Mouse (Mus musculus): ENCODE measurements at regions not wholly inside any gene's neighbourhood (a gene's known extent, or its start where the extent isn't known, plus 50 kb on each side); places are given as distances from the start of the nearest gene placed in this dataset.

- Histone ChIP-seq H3K4me1 (ENCODE audit: control insufficient read depth, insufficient read depth, low read length) (no peaks in the 10 kb centered on the region), H3K9ac (ENCODE audit: low read depth, low read length) (no peak overlapping the region), H3K27ac (ENCODE audit: low read depth, low read length) (no peak overlapping the region), H3K9me3 (replicated peaks; ENCODE audit: control insufficient read depth, low read length) (no peaks in the 10 kb centered on the region), H3K4me3 (ENCODE audit: low read depth, low read length) (no peak overlapping the region), H3K4me2 (no peak overlapping the region), H3K27me3 (ENCODE audit: control insufficient read depth, insufficient read depth, low read length) (no peaks in the 10 kb centered on the region), H3K36me3 (ENCODE audit: control insufficient read depth, insufficient read depth, low read length) (no peaks in the 10 kb centered on the region)
- ATAC-seq (replicated peaks; ENCODE audit: insufficient number of reproducible peaks, low FRiP score, low TSS enrichment), result no peak
- WGBS (ENCODE audit: insufficient replicate concordance), result 69% methylated on average over 3 of the region's 3 CpGs
Measured at GRCm38 (mm10) chr13:82962333-82962732, 541.5 kb upstream of the Mef2c start.

- 87% methylated on average over 9 of the region's 9 CpGs for WGBS (ENCODE audit: insufficient replicate concordance)
- H3K27me3 ChIP-seq (ENCODE audit: control insufficient read depth, insufficient read depth, low read length), result no peaks in the 10 kb centered on the region
- no peaks in the 10 kb centered on the region for H3K4me1 ChIP-seq (ENCODE audit: control insufficient read depth, insufficient read depth, low read length)
- no peak overlapping the region for H3K9ac ChIP-seq (ENCODE audit: low read depth, low read length)
- H3K4me2 ChIP-seq, result no peak overlapping the region
- H3K4me3 ChIP-seq (ENCODE audit: low read depth, low read length), result no peak overlapping the region
- no peaks in the 10 kb centered on the region for H3K36me3 ChIP-seq (ENCODE audit: control insufficient read depth, insufficient read depth, low read length)
- H3K27ac ChIP-seq (ENCODE audit: low read depth, low read length), result no peak overlapping the region
- no peaks in the 10 kb centered on the region for H3K9me3 ChIP-seq (replicated peaks; ENCODE audit: control insufficient read depth, low read length)
- ATAC-seq (replicated peaks; ENCODE audit: insufficient number of reproducible peaks, low FRiP score, low TSS enrichment), result no peak
Measured at GRCm38 (mm10) chr13:82971722-82972121, 532.1 kb upstream of the Mef2c start.

GRCm38 (mm10) chr13:82974210-82974811 is 529.5 kb upstream of the Mef2c start:
- H3K9ac ChIP-seq (ENCODE audit: low read depth, low read length), result no peak overlapping the region
- WGBS (ENCODE audit: insufficient replicate concordance), result 91% methylated on average over 1 of the region's 1 CpGs
- H3K27me3 ChIP-seq (ENCODE audit: control insufficient read depth, insufficient read depth, low read length), result no peaks in the 10 kb centered on the region
- H3K36me3 ChIP-seq (ENCODE audit: control insufficient read depth, insufficient read depth, low read length), result no peaks in the 10 kb centered on the region
- no peak overlapping the region for H3K4me3 ChIP-seq (ENCODE audit: low read depth, low read length)
- no peak overlapping the region for H3K27ac ChIP-seq (ENCODE audit: low read depth, low read length)
- no peaks in the 10 kb centered on the region for H3K4me1 ChIP-seq (ENCODE audit: control insufficient read depth, insufficient read depth, low read length)
- no peak for ATAC-seq (replicated peaks; ENCODE audit: insufficient number of reproducible peaks, low FRiP score, low TSS enrichment)
- H3K9me3 ChIP-seq (replicated peaks; ENCODE audit: control insufficient read depth, low read length), result no peaks in the 10 kb centered on the region
- no peak overlapping the region for H3K4me2 ChIP-seq

GRCm38 (mm10) chr13:83001118-83001517 is 502.7 kb upstream of the Mef2c start:
- Histone ChIP-seq H3K4me1 (ENCODE audit: control insufficient read depth, insufficient read depth, low read length) (no peaks in the 10 kb centered on the region), H3K27me3 (ENCODE audit: control insufficient read depth, insufficient read depth, low read length) (no peaks in the 10 kb centered on the region), H3K36me3 (ENCODE audit: control insufficient read depth, insufficient read depth, low read length) (no peaks in the 10 kb centered on the region), H3K9me3 (replicated peaks; ENCODE audit: control insufficient read depth, low read length) (peaks cover 3% of the 10 kb centered on the region; the same call in 1 of the 2 replicates), H3K9ac (ENCODE audit: low read depth, low read length) (no peak overlapping the region), H3K27ac (ENCODE audit: low read depth, low read length) (no peak overlapping the region), H3K4me3 (ENCODE audit: low read depth, low read length) (no peak overlapping the region), H3K4me2 (no peak overlapping the region)
- ATAC-seq (replicated peaks; ENCODE audit: insufficient number of reproducible peaks, low FRiP score, low TSS enrichment), result no peak

GRCm38 (mm10) chr13:83016686-83017085 is 487.1 kb upstream of the Mef2c start:
- H3K4me3 ChIP-seq (ENCODE audit: low read depth, low read length), result no peak overlapping the region

GRCm38 (mm10) chr13:83020829-83021228 is 483.0 kb upstream of the Mef2c start:
- no peak overlapping the region for H3K9ac ChIP-seq (ENCODE audit: low read depth, low read length)
- H3K36me3 ChIP-seq (ENCODE audit: control insufficient read depth, insufficient read depth, low read length), result no peaks in the 10 kb centered on the region
- no peaks in the 10 kb centered on the region for H3K4me1 ChIP-seq (ENCODE audit: control insufficient read depth, insufficient read depth, low read length)
- no peak overlapping the region for H3K4me3 ChIP-seq (ENCODE audit: low read depth, low read length)
- H3K27me3 ChIP-seq (ENCODE audit: control insufficient read depth, insufficient read depth, low read length), result no peaks in the 10 kb centered on the region
- ATAC-seq (replicated peaks; ENCODE audit: insufficient number of reproducible peaks, low FRiP score, low TSS enrichment), result no peak
- no peaks in the 10 kb centered on the region for H3K9me3 ChIP-seq (replicated peaks; ENCODE audit: control insufficient read depth, low read length)
- H3K27ac ChIP-seq (ENCODE audit: low read depth, low read length), result no peak overlapping the region
- 46% methylated on average over 3 of the region's 3 CpGs for WGBS (ENCODE audit: insufficient replicate concordance)
- no peak overlapping the region for H3K4me2 ChIP-seq

More at GRCm38 (mm10) chr13:83016686-83017085, 487.1 kb upstream of the Mef2c start:
- Histone ChIP-seq H3K27ac (ENCODE audit: low read depth, low read length) (no peak overlapping the region), H3K4me2 (no peak overlapping the region), H3K4me1 (ENCODE audit: control insufficient read depth, insufficient read depth, low read length) (no peaks in the 10 kb centered on the region), H3K9ac (ENCODE audit: low read depth, low read length) (no peak overlapping the region), H3K27me3 (ENCODE audit: control insufficient read depth, insufficient read depth, low read length) (no peaks in the 10 kb centered on the region), H3K36me3 (ENCODE audit: control insufficient read depth, insufficient read depth, low read length) (no peaks in the 10 kb centered on the region), H3K9me3 (replicated peaks; ENCODE audit: control insufficient read depth, low read length) (no peaks in the 10 kb centered on the region)
- ATAC-seq (replicated peaks; ENCODE audit: insufficient number of reproducible peaks, low FRiP score, low TSS enrichment), result no peak

- no peak overlapping the region for H3K9ac ChIP-seq (ENCODE audit: low read depth, low read length)
- 88% methylated on average over 4 of the region's 4 CpGs for WGBS (ENCODE audit: insufficient replicate concordance)
Measured at GRCm38 (mm10) chr13:83023972-83024371, 479.9 kb upstream of the Mef2c start.

GRCm38 (mm10) chr13:83035962-83036361 is 467.9 kb upstream of the Mef2c start:
- ATAC-seq (replicated peaks; ENCODE audit: insufficient number of reproducible peaks, low FRiP score, low TSS enrichment), result no peak
- Histone ChIP-seq H3K9ac (ENCODE audit: low read depth, low read length) (no peak overlapping the region), H3K36me3 (ENCODE audit: control insufficient read depth, insufficient read depth, low read length) (no peaks in the 10 kb centered on the region), H3K9me3 (replicated peaks; ENCODE audit: control insufficient read depth, low read length) (no peaks in the 10 kb centered on the region), H3K4me1 (ENCODE audit: control insufficient read depth, insufficient read depth, low read length) (no peaks in the 10 kb centered on the region), H3K27ac (ENCODE audit: low read depth, low read length) (no peak overlapping the region), H3K4me2 (no peak overlapping the region), H3K4me3 (ENCODE audit: low read depth, low read length) (no peak overlapping the region), H3K27me3 (ENCODE audit: control insufficient read depth, insufficient read depth, low read length) (no peaks in the 10 kb centered on the region)

More at GRCm38 (mm10) chr13:83023972-83024371, 479.9 kb upstream of the Mef2c start:
- no peak for ATAC-seq (replicated peaks; ENCODE audit: insufficient number of reproducible peaks, low FRiP score, low TSS enrichment)
- H3K27me3 ChIP-seq (ENCODE audit: control insufficient read depth, insufficient read depth, low read length), result no peaks in the 10 kb centered on the region
- H3K4me3 ChIP-seq (ENCODE audit: low read depth, low read length), result no peak overlapping the region
- no peak overlapping the region for H3K4me2 ChIP-seq
- H3K27ac ChIP-seq (ENCODE audit: low read depth, low read length), result no peak overlapping the region
- H3K9me3 ChIP-seq (replicated peaks; ENCODE audit: control insufficient read depth, low read length), result no peaks in the 10 kb centered on the region
- no peaks in the 10 kb centered on the region for H3K36me3 ChIP-seq (ENCODE audit: control insufficient read depth, insufficient read depth, low read length)
- no peaks in the 10 kb centered on the region for H3K4me1 ChIP-seq (ENCODE audit: control insufficient read depth, insufficient read depth, low read length)

GRCm38 (mm10) chr13:83041506-83041905 is 462.3 kb upstream of the Mef2c start:
- no peaks in the 10 kb centered on the region for H3K4me1 ChIP-seq (ENCODE audit: control insufficient read depth, insufficient read depth, low read length)
- ATAC-seq (replicated peaks; ENCODE audit: insufficient number of reproducible peaks, low FRiP score, low TSS enrichment), result no peak

More at GRCm38 (mm10) chr13:83041506-83041905, 462.3 kb upstream of the Mef2c start:
- no peak overlapping the region for H3K27ac ChIP-seq (ENCODE audit: low read depth, low read length)
- no peaks in the 10 kb centered on the region for H3K36me3 ChIP-seq (ENCODE audit: control insufficient read depth, insufficient read depth, low read length)
- H3K4me3 ChIP-seq (ENCODE audit: low read depth, low read length), result no peak overlapping the region
- no peaks in the 10 kb centered on the region for H3K9me3 ChIP-seq (replicated peaks; ENCODE audit: control insufficient read depth, low read length)
- H3K4me2 ChIP-seq, result no peak overlapping the region
- no peak overlapping the region for H3K9ac ChIP-seq (ENCODE audit: low read depth, low read length)
- WGBS (ENCODE audit: insufficient replicate concordance), result 73% methylated on average over 1 of the region's 1 CpGs
- no peaks in the 10 kb centered on the region for H3K27me3 ChIP-seq (ENCODE audit: control insufficient read depth, insufficient read depth, low read length)

All from heart, embryonic 11.5 days (tissue).